In the genomic region with DNA sequence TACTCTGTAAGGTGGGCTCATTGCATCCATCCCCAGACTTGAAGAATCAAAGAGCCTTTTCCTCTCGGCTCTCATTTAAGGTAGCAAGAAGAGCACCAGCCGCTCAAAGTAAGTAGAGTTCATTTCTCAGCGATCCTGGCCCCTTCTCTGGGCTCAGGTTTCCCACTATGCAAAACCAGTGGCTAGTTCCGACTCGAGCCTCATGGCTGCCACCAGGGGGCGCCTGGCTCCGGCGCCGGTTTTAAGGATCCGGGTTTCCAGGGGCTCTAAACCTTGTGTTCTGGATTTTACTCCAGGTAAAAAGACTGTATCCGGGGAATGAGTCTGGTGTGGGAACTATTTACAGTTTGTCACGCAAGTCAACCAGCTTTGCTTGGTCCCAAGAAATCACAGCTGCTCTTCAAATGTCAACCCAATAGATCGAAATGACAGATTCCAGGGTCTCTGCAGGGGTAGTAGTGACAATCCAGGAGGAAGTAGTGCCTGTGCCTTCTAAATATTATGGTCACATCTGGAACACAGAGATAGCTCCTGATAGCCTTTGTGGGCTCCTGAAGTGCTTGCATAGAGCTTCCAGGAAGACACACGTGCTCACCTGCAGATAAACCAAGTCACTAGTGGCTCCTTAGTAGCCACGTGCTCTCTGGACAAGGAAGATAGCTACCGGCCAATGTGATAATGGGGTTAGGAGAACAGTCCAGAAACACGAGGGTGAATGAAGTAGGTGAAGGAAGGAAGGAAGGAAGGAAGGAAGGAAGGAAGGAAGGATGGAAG, we compare ENCODE assay signal across 10 mouse cellular contexts. TPM values are rescaled to one million over a fixed set of nuclear protein-coding genes. Genes with fewer than 3 reads are reported as not detected.
DNase-seq lines count a peak whose midpoint lies in the region; ATAC-seq and TF ChIP-seq lines count a peak whose summit lies in the region.
"Had no signal": no experiment of that assay in that cellular context is flagged by ENCODE, and none has a peak within 500 bp of the region (broad histone marks: within the 10 kb centered on the region; RNA-seq: fewer than 3 reads in every experiment).

No protein-coding gene starts in this region.

- peaks cover 38% of the 10 kb centered on the region for H3K27me3 ChIP-seq in hindbrain, embryonic 11.5 days (ENCODE audit: control insufficient read depth, insufficient read depth, low read length)
- H3K27me3 ChIP-seq in hindbrain, embryonic 13.5 days: peaks cover 94% of the 10 kb centered on the region
- peaks cover 30% of the 10 kb centered on the region for H3K27me3 ChIP-seq in lung, postnatal 0 days (replicated peaks; ENCODE audit: insufficient read depth, low read length)
- H3K27me3 ChIP-seq in stomach, postnatal 0 days (ENCODE audit: control insufficient read depth, insufficient read depth, low read length): peaks cover 9% of the 10 kb centered on the region

- no peak for ATAC-seq in hindbrain, embryonic 11.5 days (ENCODE audit: low FRiP score)
- ATAC-seq in hindbrain, embryonic 13.5 days (ENCODE audit: low FRiP score): no peak
- ATAC-seq in lung, postnatal 0 days: no peak
- ATAC-seq in stomach, postnatal 0 days (ENCODE audit: low FRiP score, low TSS enrichment): no peak; the same call in 1 of the 2 replicates

- no peaks in the 10 kb centered on the region for H3K9me3 ChIP-seq in hindbrain, embryonic 11.5 days (ENCODE audit: control insufficient read depth, low read length)
- H3K9me3 ChIP-seq in hindbrain, embryonic 13.5 days: no peaks in the 10 kb centered on the region
- no peaks in the 10 kb centered on the region for H3K9me3 ChIP-seq in ES-E14 (ENCODE audit: control insufficient read depth, insufficient read depth, low read depth, low read length)
- no peaks in the 10 kb centered on the region for H3K9me3 ChIP-seq in lung, postnatal 0 days (ENCODE audit: low read length)
- no peaks in the 10 kb centered on the region for H3K9me3 ChIP-seq in stomach, postnatal 0 days (ENCODE audit: control insufficient read depth, low read length)
- H3K9me3 ChIP-seq: embryonic facial prominence, embryonic 12.5 days; neural tube, embryonic 13.5 days had no signal

- H3K9ac ChIP-seq in hindbrain, embryonic 11.5 days (ENCODE audit: low read depth, low read length): no peak overlapping the region
- H3K9ac ChIP-seq in hindbrain, embryonic 13.5 days: no peak overlapping the region
- H3K9ac ChIP-seq in ES-E14 (ENCODE audit: insufficient read depth, low read depth, low read length, poor library complexity, severe bottlenecking): no peak overlapping the region
- no peak overlapping the region for H3K9ac ChIP-seq in lung, postnatal 0 days (replicated peaks; ENCODE audit: low read depth)
- H3K9ac ChIP-seq in stomach, postnatal 0 days (ENCODE audit: low read length): no peak overlapping the region
- H3K9ac ChIP-seq: embryonic facial prominence, embryonic 12.5 days; neural tube, embryonic 13.5 days had no signal

- no peaks in the 10 kb centered on the region for H3K4me1 ChIP-seq in hindbrain, embryonic 11.5 days (replicated peaks; ENCODE audit: control insufficient read depth, insufficient read depth, low read length)
- H3K4me1 ChIP-seq in hindbrain, embryonic 13.5 days (replicated peaks): peaks cover 5% of the 10 kb centered on the region
- H3K4me1 ChIP-seq in ES-E14 (ENCODE audit: control insufficient read depth in 2 of 2, insufficient read depth in 2 of 2, low read length in 2 of 2, poor library complexity in 1 of 2): peaks cover 1 to 5% of the 10 kb centered on the region in 2 experiments; a peak in 2 of 4 replicates
- H3K4me1 ChIP-seq in lung, postnatal 0 days (ENCODE audit: insufficient read depth, low read depth, low read length): no peaks in the 10 kb centered on the region
- H3K4me1 ChIP-seq in stomach, postnatal 0 days (replicated peaks; ENCODE audit: control insufficient read depth, insufficient read depth): no peaks in the 10 kb centered on the region

- H3K27ac ChIP-seq in hindbrain, embryonic 11.5 days (ENCODE audit: low read depth, low read length): no peak overlapping the region
- no peak overlapping the region for H3K27ac ChIP-seq in hindbrain, embryonic 13.5 days
- no peak overlapping the region for H3K27ac ChIP-seq in ES-E14 (ENCODE audit: insufficient read depth, low read depth, low read length, poor library complexity, severe bottlenecking)
- H3K27ac ChIP-seq in lung, postnatal 0 days (ENCODE audit: low read length): no peak overlapping the region
- H3K27ac ChIP-seq in stomach, postnatal 0 days (replicated peaks): no peak overlapping the region
- H3K27ac ChIP-seq: embryonic facial prominence, embryonic 12.5 days; neural tube, embryonic 13.5 days had no signal

- peak; percentile 84 for TF ChIP-seq CTCF in lung, postnatal 0 days (IDR thresholded peaks at IDR 0.05)
- TF ChIP-seq CTCF in stomach, postnatal 0 days (IDR thresholded peaks at IDR 0.05; ENCODE audit: low read depth): peak; percentile 88

- peak; percentile 89 for DNase-seq in hindbrain, embryonic 11.5 days (ENCODE audit: low spot score)
- DNase-seq in ES-E14 (ENCODE audit: low read depth, low spot score): peak; percentile 63
- peak; percentile 79 to 87 for DNase-seq in cerebellum, postnatal 25 days
- peak; percentile 20 for DNase-seq in gastrocnemius, postnatal 25 days
- peak; percentile 73 to 74 for DNase-seq in kidney, postnatal 25 days
- DNase-seq in lung, postnatal 0 days (ENCODE audit: low spot score): peak; percentile 75
- DNase-seq in stomach, postnatal 0 days (ENCODE audit: low spot score): peak; percentile 73

- no peak for TF ChIP-seq EP300 in lung, postnatal 0 days (IDR thresholded peaks at IDR 0.05)
- TF ChIP-seq EP300 in stomach, postnatal 0 days (optimal IDR thresholded peaks at IDR 0.05): no peak

- 21% methylated on average over 17 of the region's 17 CpGs for WGBS in hindbrain, embryonic 11.5 days
- 20% methylated on average over 17 of the region's 17 CpGs for WGBS in hindbrain, embryonic 13.5 days
- 14% methylated on average over 17 of the region's 17 CpGs for WGBS in lung, postnatal 0 days
- WGBS in stomach, postnatal 0 days: 19% methylated on average over 17 of the region's 17 CpGs

- no peaks in the 10 kb centered on the region for H3K36me3 ChIP-seq in hindbrain, embryonic 11.5 days (ENCODE audit: control insufficient read depth, insufficient read depth, low read length)
- H3K36me3 ChIP-seq in hindbrain, embryonic 13.5 days: no peaks in the 10 kb centered on the region
- H3K36me3 ChIP-seq in ES-E14 (ENCODE audit: control insufficient read depth, insufficient read depth, low read length, poor library complexity, severe bottlenecking): no peaks in the 10 kb centered on the region
- H3K36me3 ChIP-seq in lung, postnatal 0 days (ENCODE audit: insufficient read depth, low read length): no peaks in the 10 kb centered on the region
- no peaks in the 10 kb centered on the region for H3K36me3 ChIP-seq in stomach, postnatal 0 days (ENCODE audit: control insufficient read depth, insufficient read depth, low read length)
- H3K36me3 ChIP-seq: embryonic facial prominence, embryonic 12.5 days; neural tube, embryonic 13.5 days had no signal

- H3K4me2 ChIP-seq in hindbrain, embryonic 11.5 days (replicated peaks; ENCODE audit: low read depth, low read length): no peak overlapping the region
- no peak overlapping the region for H3K4me2 ChIP-seq in hindbrain, embryonic 13.5 days
- H3K4me2 ChIP-seq in lung, postnatal 0 days (replicated peaks; ENCODE audit: low read depth, low read length): no peak overlapping the region
- no peak overlapping the region for H3K4me2 ChIP-seq in stomach, postnatal 0 days (replicated peaks; ENCODE audit: low read depth)
- H3K4me2 ChIP-seq: embryonic facial prominence, embryonic 12.5 days; neural tube, embryonic 13.5 days had no signal

- in situ Hi-C loops in ES-E14 (cut with MboI; ENCODE audit: low sequenced_read_pairs in 2 of 2, unreplicated experiment in 2 of 2): no loop called here

- no peak overlapping the region for H3K4me3 ChIP-seq in hindbrain, embryonic 11.5 days (ENCODE audit: low read depth, low read length)
- H3K4me3 ChIP-seq in hindbrain, embryonic 13.5 days: no peak overlapping the region
- no peak overlapping the region for H3K4me3 ChIP-seq in ES-E14 (ENCODE audit: insufficient read depth in 1 of 2, low read depth in 1 of 2, low read length in 2 of 2, poor library complexity in 1 of 2, severe bottlenecking in 1 of 2)
- H3K4me3 ChIP-seq in lung, postnatal 0 days (ENCODE audit: low read depth, low read length): no peak overlapping the region
- H3K4me3 ChIP-seq in stomach, postnatal 0 days (ENCODE audit: low read depth, low read length): no peak overlapping the region
- H3K4me3 ChIP-seq: embryonic facial prominence, embryonic 12.5 days; neural tube, embryonic 13.5 days had no signal

RNA-seq across cellular contexts. Expression of a gene that starts 1.6 kb away (rescaled TPM):
- not detected in 2 replicates for polyA plus RNA-seq in hindbrain, embryonic 11.5 days (2014; fragmentation: Nextera tagmentation; extraction: Ambion mirVana)
- not detected in 2 replicates for polyA plus RNA-seq in hindbrain, embryonic 13.5 days (2015; fragmentation: Nextera tagmentation; extraction: Ambion mirVana)
- not detected in 2 replicates for total RNA-seq in ES-E14 (2012; rRNA removed)
- not detected for total RNA-seq in gastrocnemius, postnatal 25 days (2021)
- polyA plus RNA-seq in lung, postnatal 0 days (2015; fragmentation: Nextera tagmentation; extraction: Ambion mirVana): 2.6 and 4.2 TPM in 2 replicates
- 3.3 and 5.4 TPM in 2 replicates for polyA plus RNA-seq in stomach, postnatal 0 days (2015; fragmentation: Nextera tagmentation; extraction: Ambion mirVana)
- polyA plus RNA-seq: embryonic facial prominence, embryonic 12.5 days; neural tube, embryonic 13.5 days had no signal

RNA-seq across cellular contexts. Expression of a gene that starts 5.0 kb away (rescaled TPM):
- 1.7 and 2.7 TPM in 2 replicates for polyA plus RNA-seq in hindbrain, embryonic 11.5 days (2014; fragmentation: Nextera tagmentation; extraction: Ambion mirVana)
- 3.3 and 7.5 TPM in 2 replicates for polyA plus RNA-seq in hindbrain, embryonic 13.5 days (2015; fragmentation: Nextera tagmentation; extraction: Ambion mirVana)
- 0.49 and 2.1 TPM in 2 replicates for total RNA-seq in ES-E14 (2012; rRNA removed)
- not detected for total RNA-seq in gastrocnemius, postnatal 25 days (2021)
- polyA plus RNA-seq in lung, postnatal 0 days (2015; fragmentation: Nextera tagmentation; extraction: Ambion mirVana): not detected in 2 replicates
- 63.0 and 64.3 TPM in 2 replicates for polyA plus RNA-seq in stomach, postnatal 0 days (2015; fragmentation: Nextera tagmentation; extraction: Ambion mirVana)
- polyA plus RNA-seq: embryonic facial prominence, embryonic 12.5 days; neural tube, embryonic 13.5 days had no signal

RNA-seq across cellular contexts. Expression of a gene that starts 14.4 kb away (rescaled TPM):
- polyA plus RNA-seq in hindbrain, embryonic 11.5 days (2014; fragmentation: Nextera tagmentation; extraction: Ambion mirVana): 9.8 and 11.7 TPM in 2 replicates
- polyA plus RNA-seq in hindbrain, embryonic 13.5 days (2015; fragmentation: Nextera tagmentation; extraction: Ambion mirVana): 24.1 and 24.9 TPM in 2 replicates
- total RNA-seq in ES-E14 (2012; rRNA removed): 0.94 and 1.2 TPM in 2 replicates
- 1 to 10 TPM; 1.2 to 2.1 TPM for total RNA-seq in gastrocnemius, postnatal 25 days (2021)
- 3.9 TPM in 2 replicates for polyA plus RNA-seq in lung, postnatal 0 days (2015; fragmentation: Nextera tagmentation; extraction: Ambion mirVana)
- polyA plus RNA-seq in stomach, postnatal 0 days (2015; fragmentation: Nextera tagmentation; extraction: Ambion mirVana): 2.8 and 3.4 TPM in 2 replicates

RNA-seq across cellular contexts. Expression of a gene that starts 42.6 kb away (rescaled TPM):
- 0.14 TPM in 1 of 2 replicates, not detected in the other for polyA plus RNA-seq in hindbrain, embryonic 11.5 days (2014; fragmentation: Nextera tagmentation; extraction: Ambion mirVana)
- polyA plus RNA-seq in hindbrain, embryonic 13.5 days (2015; fragmentation: Nextera tagmentation; extraction: Ambion mirVana): not detected in 2 replicates
- total RNA-seq in ES-E14 (2012; rRNA removed): 0.45 and 0.90 TPM in 2 replicates
- not detected for total RNA-seq in gastrocnemius, postnatal 25 days (2021)
- 0.91 and 1.4 TPM in 2 replicates for polyA plus RNA-seq in lung, postnatal 0 days (2015; fragmentation: Nextera tagmentation; extraction: Ambion mirVana)
- 0.07 TPM in 1 of 2 replicates, not detected in the other for polyA plus RNA-seq in stomach, postnatal 0 days (2015; fragmentation: Nextera tagmentation; extraction: Ambion mirVana)
- polyA plus RNA-seq: neural tube, embryonic 13.5 days had no signal

RNA-seq across cellular contexts. Expression of a gene that starts 53.5 kb away (rescaled TPM):
- polyA plus RNA-seq in hindbrain, embryonic 11.5 days (2014; fragmentation: Nextera tagmentation; extraction: Ambion mirVana): 33.2 and 34.4 TPM in 2 replicates
- 37.9 and 38.1 TPM in 2 replicates for polyA plus RNA-seq in hindbrain, embryonic 13.5 days (2015; fragmentation: Nextera tagmentation; extraction: Ambion mirVana)
- total RNA-seq in ES-E14 (2012; rRNA removed): 75.3 and 98.7 TPM in 2 replicates
- total RNA-seq in gastrocnemius, postnatal 25 days (2021): 10 to 100 TPM in 1 of 2 experiments, 1 to 10 TPM in 1; 9.8 to 12.6 TPM
- 17.6 and 18.9 TPM in 2 replicates for polyA plus RNA-seq in lung, postnatal 0 days (2015; fragmentation: Nextera tagmentation; extraction: Ambion mirVana)
- polyA plus RNA-seq in stomach, postnatal 0 days (2015; fragmentation: Nextera tagmentation; extraction: Ambion mirVana): 13.8 and 14.5 TPM in 2 replicates

Comparison
In these comparisons a context has a peak if more than half of its experiments do, and no peak if none do; other contexts are left out.
1. DNase-seq: peak in every context shown above with its lines; median percentile 89 in hindbrain, embryonic 11.5 days; 83 in cerebellum, postnatal 25 days; 75 in lung, postnatal 0 days; 74 in kidney, postnatal 25 days; 73 in stomach, postnatal 0 days; 63 in ES-E14; 20 in gastrocnemius, postnatal 25 days.